Mouse (Mus musculus): Measurements from ENCODE around the gene Ank.

GRCm38 (mm10) chr15:27583620-27584019 lies 117.1 kb downstream of the Ank start:
- TF ChIP-seq CTCF (IDR thresholded peaks at IDR 0.05): no peak
- no peak for TF ChIP-seq EP300 (IDR thresholded peaks at IDR 0.05; ENCODE audit: insufficient read depth, low read depth, low read length)
